Mouse (Mus musculus): ENCODE data around the gene Wfdc16. TPM values are rescaled to one million over a fixed set of nuclear protein-coding genes. Genes with fewer than 3 reads are reported as not detected.
"Not testable (repeated sequence)": the region's sequence is repeated elsewhere in the genome, so short reads cannot be mapped to it uniquely, and the experiment has no call there.

Gene Wfdc16
- total RNA-seq, 4 experiments from 2014 or later = not detected

GRCm38 (mm10) chr2:164600179-164600578 is 38.4 kb downstream of the Wfdc16 start:
- no peak for DNase-seq

- DNase-seq = no peak
Measured at GRCm38 (mm10) chr2:164593494-164593893, 45.1 kb downstream of the Wfdc16 start, which contains the start of gene Eppin. TSS of gene Eppin (minus strand) at chr2:164593594.

- no peak for DNase-seq
Measured at GRCm38 (mm10) chr2:164592014-164592413, 46.6 kb downstream of the Wfdc16 start.

GRCm38 (mm10) chr2:164585025-164585725 is 53.4 kb downstream of the Wfdc16 start, which contains the start of gene Wfdc6a:
TSS of gene Wfdc6a (minus strand) at chr2:164585447.
- not testable (repeated sequence) for DNase-seq

Other genes with a start within 250 kb of the Wfdc16 start
- gene Slpi, start 249.7 kb downstream of the Wfdc16 start, total RNA-seq (2022) = 10 to 100 TPM in 3 of 4 experiments, 1 to 10 TPM in 1; 8.5 to 24.2 (median 22.2) TPM
- not detected for gene Rbpjl, start 235.7 kb downstream of the Wfdc16 start, total RNA-seq (2022)
- gene Matn4, start 233.6 kb downstream of the Wfdc16 start, total RNA-seq (2022) = under 1 TPM; 0.38 to 0.81 (median 0.67) TPM
- 100 to 1,000 TPM in 2 of 4 experiments, 10 to 100 TPM in 2; 89.0 to 114 (median 105) TPM for gene Sdc4, start 194.9 kb downstream of the Wfdc16 start, total RNA-seq (2022)
- gene Sys1, start 181.8 kb downstream of the Wfdc16 start, total RNA-seq (2022) = 10 to 100 TPM; 26.2 to 34.8 (median 30.9) TPM
- gene Gm20458, start 177.8 kb downstream of the Wfdc16 start, total RNA-seq (2022) = 1 to 10 TPM in 3 of 4 experiments, not detected in 1; 2.3 to 7.3 (median 4.6) TPM
- gene Trp53tg5, start 165.1 kb downstream of the Wfdc16 start, total RNA-seq (2022) = not detected
- gene Dbndd2, start 152.7 kb downstream of the Wfdc16 start, total RNA-seq (2022) = 10 to 100 TPM in 2 of 4 experiments, 1 to 10 TPM in 2; 5.4 to 18.3 (median 11.6) TPM
- gene Pigt, start 141.3 kb downstream of the Wfdc16 start, total RNA-seq (2022) = 10 to 100 TPM; 75.7 to 93.8 (median 88.6) TPM
- not detected for gene Wfdc2, start 76.4 kb downstream of the Wfdc16 start, total RNA-seq (2022)
- not detected for gene Spint3, start 65.3 kb downstream of the Wfdc16 start, total RNA-seq (2022)
- gene Wfdc6a, start 53.3 kb downstream of the Wfdc16 start, total RNA-seq (2022) = under 1 TPM; 0.38 to 0.77 (median 0.52) TPM
- gene Eppin, start 45.2 kb downstream of the Wfdc16 start, total RNA-seq (2022) = not detected
- gene Wfdc6b, start 25.3 kb downstream of the Wfdc16 start, total RNA-seq (2022) = not detected
- gene Wfdc8, start 25.2 kb downstream of the Wfdc16 start, total RNA-seq (2022) = under 1 TPM in 2 of 4 experiments, not detected in 2; 0.35 to 0.89 TPM
- gene Wfdc10, start 17.2 kb upstream of the Wfdc16 start, total RNA-seq (2022) = not detected
- not detected for gene Wfdc9, start 17.8 kb upstream of the Wfdc16 start, total RNA-seq (2022)
- gene Wfdc11, start 35.3 kb upstream of the Wfdc16 start, total RNA-seq (2022) = not detected
- gene Wfdc13, start 46.3 kb upstream of the Wfdc16 start, total RNA-seq (2022) = not detected
- not detected for gene Spint4, start 59.7 kb upstream of the Wfdc16 start, total RNA-seq (2022)
- not detected for gene Spint5, start 76.5 kb upstream of the Wfdc16 start, total RNA-seq (2022)
- under 1 TPM; 0.31 to 0.71 (median 0.49) TPM for gene Wfdc3, start 107.1 kb upstream of the Wfdc16 start, total RNA-seq (2022)
- 10 to 100 TPM; 35.2 to 52.1 (median 46.1) TPM for gene Dnttip1, start 107.2 kb upstream of the Wfdc16 start, total RNA-seq (2022)
- 1 to 10 TPM; 1.1 to 5.1 (median 2.0) TPM for gene Ube2c, start 131.1 kb upstream of the Wfdc16 start, total RNA-seq (2022)
- not detected for gene Tnnc2, start 141.2 kb upstream of the Wfdc16 start, total RNA-seq (2022)
- gene Snx21, start 147.0 kb upstream of the Wfdc16 start, total RNA-seq (2022) = 10 to 100 TPM; 34.5 to 58.3 (median 46.7) TPM
- gene Acot8, start 166.1 kb upstream of the Wfdc16 start, total RNA-seq (2022) = 10 to 100 TPM; 32.9 to 46.5 (median 39.6) TPM
- gene Zswim3, start 166.3 kb upstream of the Wfdc16 start, total RNA-seq (2022) = 1 to 10 TPM; 4.0 to 6.7 (median 5.7) TPM
- 10 to 100 TPM; 11.1 to 15.3 (median 13.4) TPM for gene Zswim1, start 183.9 kb upstream of the Wfdc16 start, total RNA-seq (2022)
- under 1 TPM in 2 of 4 experiments, not detected in 2; 0.51 to 0.86 TPM for gene Spata25, start 189.7 kb upstream of the Wfdc16 start, total RNA-seq (2022)
- 100 to 1,000 TPM; 103 to 166 (median 137) TPM for gene Ctsa, start 194.1 kb upstream of the Wfdc16 start, total RNA-seq (2022)
- 1 to 10 TPM in 3 of 4 experiments, under 1 TPM in 1; 0.90 to 4.9 (median 3.1) TPM for gene Neurl2, start 194.7 kb upstream of the Wfdc16 start, total RNA-seq (2022)
- gene Pltp, start 218.9 kb upstream of the Wfdc16 start, total RNA-seq (2022) = 10 to 100 TPM; 26.0 to 57.3 (median 35.5) TPM
- gene Pcif1, start 240.5 kb upstream of the Wfdc16 start, total RNA-seq (2022) = 10 to 100 TPM; 49.4 to 74.0 (median 65.6) TPM